Mouse (Mus musculus): ENCODE data around the gene Cpne4. TPM values are rescaled to one million over a fixed set of nuclear protein-coding genes. Genes with fewer than 3 reads are reported as not detected.

The Cpne4 gene
- total RNA-seq, 2 experiments from 2014 or later = not detected

DNA sequence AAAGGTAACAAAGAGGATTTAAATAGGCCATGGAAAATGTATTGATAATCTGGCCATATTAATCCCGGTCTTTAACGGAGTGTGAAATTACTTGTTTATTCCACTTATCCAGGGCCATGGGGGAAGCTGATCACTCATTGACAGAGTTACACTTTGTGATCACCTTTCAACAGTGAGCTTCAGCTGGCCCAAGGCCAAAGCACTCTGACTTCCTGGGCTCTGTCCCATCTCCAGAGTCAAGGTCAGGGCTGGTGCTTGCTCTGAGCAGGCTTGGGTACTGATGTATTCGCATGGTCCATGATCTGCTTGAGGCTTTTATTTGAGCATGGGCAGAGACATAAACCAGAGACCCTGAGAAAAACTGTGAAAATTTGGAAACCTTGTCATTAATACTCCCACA is 131.5 kb downstream of the Cpne4 start:
- no peak for ATAC-seq (replicated peaks; ENCODE audit: poor library complexity)

DNA sequence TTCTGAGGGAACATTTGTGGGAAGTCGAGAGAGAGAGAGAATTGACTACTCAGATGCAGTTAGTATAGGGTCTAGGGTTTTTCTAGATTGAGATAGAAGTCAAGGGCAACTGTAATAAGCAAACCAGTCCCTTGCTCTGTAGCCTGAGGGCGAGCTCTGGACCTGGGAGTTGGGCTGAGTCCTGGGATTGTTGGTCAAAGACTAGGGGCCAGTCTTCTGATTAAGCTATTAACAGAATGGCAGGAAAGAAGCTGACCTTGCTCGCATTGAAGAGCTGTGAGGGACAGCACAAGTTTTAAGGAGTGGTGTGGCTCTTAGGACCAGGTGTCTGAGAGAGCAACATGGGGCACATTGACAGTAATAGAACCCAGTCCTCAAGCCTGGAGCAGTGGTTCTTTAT is 140.0 kb downstream of the Cpne4 start:
- ATAC-seq (replicated peaks; ENCODE audit: poor library complexity) = no peak

DNA sequence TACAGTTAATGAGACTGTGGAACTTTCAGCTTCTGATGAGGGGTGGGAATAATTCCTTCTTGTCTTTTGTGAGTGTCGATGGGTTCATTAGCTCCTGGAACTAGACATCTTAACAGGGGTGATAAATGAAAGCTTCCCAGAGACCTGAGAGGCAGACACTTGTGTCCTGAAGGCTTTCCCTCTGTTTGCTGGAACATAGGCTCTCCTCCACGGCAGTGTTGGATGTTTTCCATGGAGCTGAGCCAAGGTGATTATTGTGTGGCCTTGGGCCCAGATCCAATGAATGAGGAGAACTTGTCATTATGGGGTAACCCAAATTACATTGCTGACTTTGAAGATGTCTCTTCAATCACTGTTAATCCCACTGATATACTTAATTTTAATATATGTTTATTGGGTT is 146.1 kb downstream of the Cpne4 start:
- ATAC-seq (replicated peaks; ENCODE audit: poor library complexity) = no peak

DNA sequence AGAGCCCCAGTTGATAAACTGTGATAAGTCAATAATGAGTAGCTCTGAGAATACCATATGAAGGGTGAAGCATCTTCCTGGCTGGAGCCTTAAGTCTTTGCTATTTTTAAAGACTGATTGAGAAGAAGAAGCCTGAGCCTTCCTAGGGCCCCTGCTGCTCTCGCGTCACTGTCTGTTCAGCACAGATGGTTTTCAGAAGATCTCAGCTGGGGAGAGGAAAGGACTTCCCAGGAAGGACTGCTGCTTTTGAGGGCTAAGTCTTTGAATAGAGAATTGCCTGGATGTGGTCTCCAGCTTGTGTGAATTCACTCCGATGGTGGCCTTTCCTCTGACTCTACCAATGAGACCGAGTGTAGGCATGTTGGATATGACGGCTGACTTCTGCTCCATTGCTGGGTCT is 163.7 kb downstream of the Cpne4 start:
- no peak for ATAC-seq (replicated peaks; ENCODE audit: poor library complexity)

DNA sequence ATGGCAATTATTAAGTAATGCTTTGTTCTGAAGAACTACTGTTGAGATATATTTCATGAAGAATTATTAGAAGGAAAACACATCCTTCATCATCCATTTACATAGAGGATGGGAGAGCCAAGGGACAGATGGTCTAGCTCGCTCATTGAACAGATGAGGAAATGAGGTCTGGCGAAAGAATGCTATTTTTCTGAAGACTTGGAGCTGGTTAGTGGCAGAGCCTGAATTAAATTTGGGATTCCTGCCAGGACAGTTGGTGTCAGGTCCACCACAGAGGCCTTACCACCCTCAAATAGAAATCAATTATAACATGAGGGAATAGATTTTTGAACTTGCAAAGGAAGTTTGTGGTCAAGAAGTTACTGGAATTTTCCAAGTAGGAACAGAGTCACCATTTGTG is 178.2 kb downstream of the Cpne4 start:
- ATAC-seq (replicated peaks; ENCODE audit: poor library complexity) = no peak

DNA sequence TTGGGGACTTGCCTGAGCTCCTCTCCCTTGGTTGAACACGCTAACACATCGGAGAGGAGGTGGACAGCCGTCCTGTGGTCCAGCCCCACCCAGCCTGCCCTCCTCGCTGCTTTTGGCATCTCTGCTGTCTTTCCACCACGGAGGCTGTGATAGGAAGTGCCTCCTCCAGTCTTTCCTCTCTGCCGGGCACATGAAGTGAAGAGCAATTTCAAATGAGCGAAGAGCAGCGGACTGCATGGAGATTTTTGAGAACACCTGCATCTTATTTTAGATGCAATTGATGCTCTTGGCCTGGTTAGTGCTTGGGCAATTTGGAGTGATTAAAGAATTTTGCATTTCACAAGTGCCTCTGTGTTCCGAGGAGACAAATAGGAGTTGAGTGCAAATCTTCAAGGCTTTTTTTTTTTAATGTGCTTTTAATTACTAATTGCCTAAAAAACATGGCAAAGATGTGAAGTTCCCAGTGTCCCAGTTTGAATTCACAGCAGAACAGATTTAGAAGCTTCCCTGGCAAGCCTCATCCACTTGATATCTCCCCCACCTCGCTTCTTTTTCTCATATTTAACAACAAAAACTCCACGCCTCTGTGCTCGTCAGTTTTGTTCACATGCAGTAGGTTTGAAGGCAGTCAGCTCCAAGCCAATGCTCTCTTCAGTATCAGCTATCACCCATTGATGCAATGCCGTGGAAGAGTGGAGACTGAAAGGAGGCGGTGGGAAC is 195.7 kb downstream of the Cpne4 start:
- no peak for ATAC-seq (replicated peaks; ENCODE audit: poor library complexity)

DNA sequence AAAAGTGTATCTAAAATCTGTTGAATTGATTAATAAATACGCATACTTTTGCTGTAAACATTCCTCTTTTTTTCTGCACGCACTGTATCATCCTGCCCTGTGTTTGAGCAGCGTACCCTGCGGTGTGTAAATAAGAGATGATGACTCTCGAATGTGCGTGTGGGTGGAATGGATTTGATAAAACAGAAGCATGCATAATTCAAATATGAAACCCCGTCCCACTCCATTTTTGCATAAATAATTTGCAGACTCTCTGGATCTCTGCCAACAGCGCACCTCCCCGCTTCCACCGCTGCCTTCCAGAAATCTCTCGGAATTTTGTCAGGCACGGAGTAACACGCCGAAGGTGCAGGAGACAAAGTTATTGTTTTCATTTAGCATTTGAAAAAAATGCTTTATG is 208.4 kb downstream of the Cpne4 start:
- ATAC-seq (replicated peaks; ENCODE audit: poor library complexity) = no peak

DNA sequence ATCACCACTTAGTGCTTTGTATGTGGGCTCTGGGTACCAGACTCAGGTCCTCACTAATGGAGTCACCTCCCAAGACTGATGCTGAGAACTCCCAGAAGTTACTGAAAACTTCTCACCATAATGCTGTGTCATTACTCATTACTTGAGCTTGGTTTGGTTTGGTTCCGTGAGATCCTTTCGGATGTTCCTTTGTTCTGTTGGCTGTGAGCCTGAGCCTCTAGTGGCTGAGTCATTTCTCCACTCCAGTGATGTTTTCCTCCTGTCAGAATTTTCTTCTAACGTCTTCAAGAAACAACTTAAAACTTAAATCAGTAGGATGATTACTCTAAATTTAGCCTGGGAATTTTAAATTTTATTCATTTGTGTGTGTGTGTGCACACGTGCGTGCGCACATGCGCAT is 212.9 kb downstream of the Cpne4 start:
- no peak for ATAC-seq (replicated peaks; ENCODE audit: poor library complexity)

DNA sequence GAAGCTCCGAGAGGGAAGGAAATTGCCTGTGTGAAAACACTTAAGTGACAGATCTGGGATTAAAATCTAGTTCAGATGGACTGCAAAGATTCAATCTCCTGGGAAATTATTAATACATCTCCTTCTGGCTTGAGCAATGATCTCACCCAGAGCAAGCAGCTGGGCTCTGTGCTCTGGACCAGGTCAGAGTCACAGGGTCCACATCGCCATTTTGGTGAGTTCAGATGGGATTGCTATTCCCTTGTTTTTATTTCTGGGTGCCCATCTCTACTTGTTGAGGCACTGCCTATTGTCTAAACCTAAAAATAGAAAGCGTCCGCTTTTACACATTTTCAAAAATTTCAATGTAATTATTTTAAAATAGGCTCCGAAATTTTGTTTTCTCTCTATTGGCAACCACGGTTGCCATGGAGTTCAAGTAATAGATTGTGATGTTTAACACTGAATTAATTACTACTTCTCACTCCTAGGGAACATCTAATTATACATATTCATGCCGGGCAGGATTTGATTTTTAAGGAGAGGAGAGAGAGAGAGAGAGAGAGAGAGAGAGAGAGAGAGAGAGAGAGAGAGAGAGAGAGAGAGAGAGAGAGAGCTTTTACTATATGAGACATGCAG is 229.2 kb downstream of the Cpne4 start:
- no peak for ATAC-seq (replicated peaks; ENCODE audit: poor library complexity)

DNA sequence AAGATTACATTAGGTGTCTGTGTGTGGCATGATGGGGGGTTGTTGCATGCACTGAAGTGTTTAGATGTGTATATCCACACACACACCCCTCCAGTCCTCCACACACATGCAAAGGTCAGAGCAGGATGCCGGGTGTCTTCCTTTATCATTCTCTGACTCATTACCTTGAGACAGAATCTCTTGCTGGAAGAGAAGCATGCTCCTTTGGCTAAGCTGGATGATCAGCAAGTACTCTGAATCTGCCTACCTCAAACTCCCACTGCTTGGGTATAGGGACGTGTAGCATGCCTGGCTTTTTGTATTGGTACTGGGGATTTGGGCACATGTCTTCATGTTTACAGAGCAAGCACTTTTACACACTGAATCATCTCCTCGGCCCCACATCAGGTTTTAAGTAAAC is 230.0 kb downstream of the Cpne4 start:
- no peak for ATAC-seq (replicated peaks; ENCODE audit: poor library complexity)

DNA sequence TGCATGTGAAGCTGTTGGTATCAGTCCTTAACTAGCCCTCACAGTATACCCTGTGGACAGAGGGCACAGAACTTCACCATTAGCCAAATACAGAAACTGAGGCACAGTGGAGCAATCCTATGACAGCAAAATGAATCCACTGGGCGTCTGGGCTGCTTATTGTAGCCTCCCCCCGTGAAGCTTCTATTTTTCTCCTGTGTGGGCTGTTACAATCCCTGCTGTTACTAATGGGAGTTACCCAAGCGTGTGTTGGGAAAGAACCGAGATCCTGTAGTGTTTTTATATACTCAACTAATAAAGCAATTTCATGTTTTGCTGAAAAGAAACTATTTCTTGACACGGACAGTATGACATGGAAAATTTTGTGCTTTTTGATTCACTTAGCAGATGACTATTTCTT is 230.7 kb downstream of the Cpne4 start:
- no peak for ATAC-seq (replicated peaks; ENCODE audit: poor library complexity)

DNA sequence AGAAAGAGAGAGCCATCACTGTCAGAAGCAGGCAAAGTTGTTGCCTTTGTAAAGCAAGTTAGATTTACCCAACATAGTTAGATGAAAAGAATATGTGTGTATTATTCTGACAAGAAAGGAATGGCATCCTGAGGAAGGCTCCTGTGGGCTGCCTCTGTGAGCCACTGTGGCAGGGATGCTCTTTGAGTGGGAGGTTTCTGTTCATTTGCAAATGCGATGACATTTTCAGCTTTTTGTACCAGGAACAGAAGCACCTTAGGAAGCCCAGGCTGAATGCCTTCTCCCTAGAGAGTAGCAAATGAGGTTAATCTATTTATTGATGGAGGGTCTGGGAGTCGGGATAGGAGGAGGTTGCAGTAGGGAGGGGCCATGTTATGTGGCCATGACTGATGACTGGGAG is 249.5 kb downstream of the Cpne4 start:
- ATAC-seq (replicated peaks; ENCODE audit: poor library complexity) = no peak

DNA sequence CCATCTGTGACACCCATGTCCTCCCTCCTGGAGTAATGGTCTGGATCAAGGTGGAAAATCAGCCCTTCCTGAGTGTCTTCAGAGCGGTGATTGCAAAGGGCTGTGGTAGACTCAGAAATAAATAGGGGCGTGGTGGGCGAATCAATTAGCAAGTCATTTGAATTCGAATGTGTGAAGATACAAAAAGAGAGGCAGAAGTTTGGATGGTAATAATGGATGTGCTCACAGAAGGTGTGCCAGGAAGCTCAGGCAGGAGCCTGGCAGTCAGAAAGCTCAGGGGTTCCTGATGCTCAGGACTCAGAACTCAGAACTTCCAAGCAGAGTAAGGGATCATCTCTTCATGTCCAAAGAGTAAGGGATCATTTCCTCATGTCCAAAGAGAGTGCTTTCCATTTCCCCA is 257.7 kb downstream of the Cpne4 start:
- ATAC-seq (replicated peaks; ENCODE audit: poor library complexity) = no peak

DNA sequence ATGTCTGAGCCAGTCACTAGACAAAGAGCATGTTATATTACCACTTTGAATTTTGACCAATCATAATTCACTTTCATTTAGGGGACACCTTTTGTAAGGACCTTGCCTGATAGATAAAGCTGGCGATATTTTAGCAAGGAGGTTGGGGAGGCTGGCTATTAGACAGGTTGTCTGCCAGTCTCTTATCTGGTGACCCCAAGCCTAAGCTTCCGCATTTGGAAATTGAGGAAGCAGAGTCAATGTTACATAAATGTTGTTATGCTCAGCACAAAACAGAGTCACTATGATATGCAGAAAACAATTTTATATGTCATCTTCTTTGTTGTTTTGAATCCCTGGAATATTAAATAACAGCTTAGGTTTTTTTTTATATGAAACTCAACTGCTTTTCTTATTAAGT is 267.6 kb downstream of the Cpne4 start:
- 0 out of 2 replicates have a peak, but pooled peaks have one; percentile 39 for ATAC-seq (replicated peaks; ENCODE audit: poor library complexity)

DNA sequence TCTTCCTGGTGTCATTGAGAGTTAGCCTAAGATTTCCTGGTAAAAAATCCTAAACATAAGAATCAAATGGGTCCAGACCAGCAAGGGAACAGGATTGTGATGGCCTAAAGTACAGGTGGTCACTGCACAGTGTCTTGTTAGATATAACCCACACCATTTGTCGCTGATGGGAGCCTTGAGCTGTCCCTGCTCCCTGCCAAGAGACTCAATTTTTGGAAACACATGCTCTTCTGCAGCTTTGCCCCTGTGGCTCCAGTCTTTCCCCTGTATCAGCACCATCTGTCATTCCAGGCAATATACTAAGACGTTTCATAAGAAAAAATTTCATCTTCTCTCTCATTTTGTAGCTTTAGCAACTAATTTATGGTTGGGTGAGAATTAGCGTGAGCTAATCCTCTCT is 281.6 kb downstream of the Cpne4 start:
- ATAC-seq (replicated peaks; ENCODE audit: poor library complexity) = no peak

DNA sequence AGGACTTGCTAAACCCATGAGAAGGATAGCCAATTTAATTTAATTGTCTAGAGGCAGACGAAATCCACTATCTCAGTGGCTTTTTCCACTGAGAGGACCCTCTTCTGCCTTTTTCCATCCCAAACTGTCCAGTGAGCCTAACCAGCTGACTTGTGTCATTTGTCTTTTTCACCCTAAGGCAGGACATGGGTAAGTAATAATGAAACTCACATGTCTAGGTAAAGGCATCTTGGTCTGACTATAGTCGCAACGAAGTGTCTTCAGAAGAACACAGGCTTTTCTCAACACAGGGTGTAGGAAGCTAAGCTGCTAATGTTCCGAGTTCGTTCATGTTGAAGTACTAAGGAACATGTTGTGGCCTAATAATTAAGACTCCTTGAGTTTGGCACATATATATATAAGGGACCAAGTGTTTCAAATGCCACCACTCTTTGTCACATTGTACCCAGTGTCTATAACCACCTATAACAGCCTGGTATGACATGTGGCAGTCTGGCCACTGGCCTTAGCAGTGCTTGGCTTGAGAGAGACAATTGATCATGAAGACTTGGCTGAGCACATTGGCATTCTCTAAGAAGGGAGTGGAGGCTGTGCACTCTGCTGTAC is 286.0 kb downstream of the Cpne4 start:
- ATAC-seq (replicated peaks; ENCODE audit: poor library complexity) = no peak

DNA sequence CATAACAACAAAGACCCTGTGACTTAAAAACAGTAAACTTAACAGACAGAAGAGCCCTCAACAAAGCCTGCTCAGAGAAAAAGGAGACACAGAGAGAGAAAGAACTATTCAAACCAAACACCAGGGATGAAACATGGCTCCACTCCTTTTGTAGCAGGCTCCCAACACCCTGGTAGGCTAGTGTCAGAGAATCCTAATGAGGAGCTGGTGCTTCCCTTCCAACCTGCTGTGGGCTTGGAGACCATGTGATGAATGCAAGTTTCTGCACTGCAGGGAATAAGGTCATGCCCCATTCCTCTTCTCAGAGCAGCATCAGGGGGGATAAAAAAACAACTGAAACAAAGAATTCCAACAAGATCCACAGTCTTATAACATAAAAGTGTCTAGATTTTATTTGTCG is 290.8 kb downstream of the Cpne4 start:
- ATAC-seq (replicated peaks; ENCODE audit: poor library complexity) = no peak

DNA sequence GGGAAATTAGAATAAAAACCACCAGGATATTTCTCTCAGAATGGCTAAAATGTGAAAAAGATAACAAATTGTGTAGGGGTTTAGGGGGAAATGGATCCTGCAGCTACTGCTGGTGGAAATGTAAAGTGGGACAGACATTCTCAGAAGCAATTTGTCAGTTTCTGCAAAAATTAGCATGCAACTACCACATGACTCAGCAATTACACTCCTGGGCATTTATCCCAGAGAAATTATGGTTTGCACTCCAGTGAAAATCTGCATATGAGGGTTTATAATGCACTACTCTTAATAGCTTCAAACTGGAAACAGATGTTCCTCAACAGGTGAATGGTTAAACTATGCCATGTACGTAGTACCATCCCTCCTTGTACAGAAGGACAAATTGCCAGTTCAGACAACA is 294.2 kb downstream of the Cpne4 start:
- ATAC-seq (replicated peaks; ENCODE audit: poor library complexity) = no peak

DNA sequence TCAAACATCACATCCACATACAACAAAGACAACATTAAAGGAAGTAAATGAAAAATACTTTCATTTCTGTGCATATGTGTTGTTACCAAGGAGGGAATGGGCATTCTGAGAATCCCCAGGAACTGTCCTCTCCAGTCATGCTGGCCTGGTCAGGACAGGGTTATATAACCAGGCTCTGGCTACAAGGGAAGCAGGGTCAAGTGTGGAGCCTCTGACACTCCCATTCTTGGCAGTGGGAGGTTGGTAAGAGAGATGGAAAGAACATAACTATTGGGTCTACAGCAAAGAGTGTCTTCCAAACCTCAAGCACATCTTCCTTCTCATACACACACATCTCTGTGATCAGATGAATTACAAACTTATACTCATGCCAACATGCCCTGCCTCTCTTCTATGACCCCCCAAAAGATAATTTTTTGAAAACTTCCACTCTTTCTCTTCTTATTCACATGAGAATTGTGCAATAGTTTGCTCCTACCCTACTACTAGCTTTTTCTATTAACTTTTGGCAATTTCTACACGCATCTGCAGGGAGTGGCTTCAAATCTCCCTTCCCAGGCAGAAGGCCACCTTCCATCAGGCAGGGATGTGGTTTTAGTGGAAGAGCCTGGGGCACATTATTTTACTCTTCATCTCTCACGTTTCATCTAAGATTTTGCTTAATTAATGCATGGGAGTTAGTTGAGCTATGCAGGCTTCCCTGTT is 298.3 kb downstream of the Cpne4 start:
- no peak for ATAC-seq (replicated peaks; ENCODE audit: poor library complexity)

DNA sequence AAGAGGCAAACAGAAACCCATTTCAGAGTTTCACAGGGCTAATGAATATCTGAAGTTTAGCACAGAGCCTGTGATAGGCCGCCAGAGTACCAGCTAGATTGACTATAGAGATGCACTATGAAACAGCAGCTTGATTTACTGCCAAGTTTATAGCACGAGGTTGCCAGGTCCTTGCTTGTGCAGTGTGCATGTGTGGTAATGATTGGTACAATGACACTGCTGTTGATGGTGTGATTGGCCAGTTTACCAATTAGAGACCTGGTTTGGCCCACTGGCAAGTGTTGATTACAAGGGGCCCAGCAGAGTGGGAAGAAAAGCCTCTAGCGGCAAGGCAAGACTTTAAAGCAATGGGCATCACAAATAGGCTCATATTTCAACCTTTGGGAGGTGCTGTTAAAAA is 306.6 kb downstream of the Cpne4 start:
- no peak for ATAC-seq (replicated peaks; ENCODE audit: poor library complexity)

DNA sequence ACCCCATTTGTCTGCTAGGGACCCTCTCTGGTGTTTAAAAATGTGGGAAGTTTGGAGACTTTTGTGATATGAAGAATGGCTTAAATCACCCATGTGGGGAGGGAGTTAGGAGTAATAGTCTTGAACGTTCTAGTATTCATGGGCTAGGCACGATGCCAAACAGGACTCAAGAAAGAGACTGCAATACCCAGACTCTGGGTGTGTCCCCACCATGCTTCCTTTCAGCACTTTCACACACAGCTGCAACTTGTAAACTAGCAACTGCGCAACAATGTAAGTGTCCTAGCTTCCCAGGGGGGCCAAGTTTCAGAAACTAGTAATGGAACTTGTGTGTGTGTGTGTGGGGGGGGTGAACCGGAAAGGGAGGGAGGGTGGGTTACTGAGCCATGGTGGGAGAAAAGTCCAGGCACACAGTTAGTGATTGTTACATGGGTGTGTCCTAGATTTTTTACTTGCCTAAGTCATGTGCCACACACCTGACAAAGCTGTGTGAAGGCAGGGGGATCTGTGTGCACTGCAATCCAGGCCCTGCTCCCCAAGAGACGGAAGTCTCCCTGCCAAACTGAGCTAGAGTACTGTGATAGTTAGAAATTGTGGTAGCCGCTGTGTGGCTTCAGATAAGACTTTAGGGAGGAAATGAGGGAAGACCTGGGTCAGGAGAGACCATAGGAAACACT is 307.3 kb downstream of the Cpne4 start:
- no peak for ATAC-seq (replicated peaks; ENCODE audit: poor library complexity)
